Mouse (Mus musculus): ENCODE results near the gene L3mbtl3.

DNA sequence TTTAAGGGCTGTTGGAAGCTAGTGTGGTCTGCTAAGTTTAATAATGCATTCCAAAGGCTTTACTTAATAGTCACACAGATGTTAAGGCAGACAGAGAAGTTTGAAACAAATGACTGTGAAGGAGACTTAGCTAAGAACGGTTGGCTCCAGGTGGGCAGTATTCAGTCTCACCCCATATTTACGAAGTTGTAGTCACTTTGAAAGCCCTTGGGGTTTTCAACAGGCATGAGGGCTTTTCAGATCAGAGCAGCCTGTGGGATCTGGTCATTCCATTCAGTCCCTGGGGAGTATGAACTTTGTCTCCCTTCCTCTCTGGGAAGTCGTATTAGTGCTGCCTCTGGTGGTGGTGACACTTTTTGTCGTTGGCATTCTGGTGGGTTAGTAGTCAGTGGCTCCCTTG lies 137.2 kb downstream of the L3mbtl3 start:
- TF ChIP-seq POLR2A (IDR thresholded peaks at IDR 0.05; ENCODE audit: low read depth, low read length) (no peak), CTCF (IDR thresholded peaks at IDR 0.05; ENCODE audit: extremely low read depth, insufficient read length, insufficient replicate concordance, low read depth, low read length) (no peak)
